Mouse (Mus musculus) cerebellum, postnatal 14 days (tissue): Measurements from ENCODE around the gene Echdc1.
A peak's percentile ranks its signal among the peaks of the same experiment; 100 is the strongest.
"Not testable (repeated sequence)": the region's sequence is repeated elsewhere in the genome, so short reads cannot be mapped to it uniquely, and the experiment has no call there.

Experiments
- DNase-seq, 2 experiments: peaks; one replicate each; pipeline ENCODE4 v3.0.0; 2021; ENCODE audit warnings: mixed read lengths in 2 of 2

The Echdc1 gene

DNA sequence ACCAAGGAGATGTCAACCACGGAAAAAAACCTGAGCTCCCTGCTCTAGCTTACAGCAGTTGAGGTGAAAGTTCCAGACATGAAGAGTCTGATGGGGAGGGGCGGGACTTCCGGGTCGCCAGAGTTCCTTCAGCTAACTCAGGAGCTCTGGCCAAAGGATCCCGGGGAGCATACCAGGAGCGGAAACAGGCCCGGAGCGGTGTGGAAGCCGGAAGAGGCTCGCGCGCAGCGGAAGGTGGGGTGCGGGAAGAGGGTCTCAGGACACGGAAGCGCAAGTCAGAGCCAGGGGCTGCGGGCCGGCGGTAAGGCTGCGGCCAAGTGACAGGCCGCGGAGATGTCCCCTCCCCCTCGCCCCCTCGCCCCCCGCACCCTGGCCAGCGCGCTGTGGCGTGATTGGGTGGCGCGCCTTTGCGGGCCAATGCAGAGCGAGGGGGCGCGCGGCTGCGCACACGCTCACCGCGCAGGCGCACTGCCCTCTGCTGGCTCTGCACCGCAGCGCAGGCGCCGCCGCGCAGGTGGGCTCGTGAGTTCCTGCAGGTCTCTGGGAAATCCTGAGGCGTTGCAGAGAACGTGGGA is at the start of gene Echdc1:
Gene Echdc1, plus strand, starts transcription at position 103 of the 575 bp plus-strand sequence.
- DNase-seq = peak; percentile 90 to 94

DNA sequence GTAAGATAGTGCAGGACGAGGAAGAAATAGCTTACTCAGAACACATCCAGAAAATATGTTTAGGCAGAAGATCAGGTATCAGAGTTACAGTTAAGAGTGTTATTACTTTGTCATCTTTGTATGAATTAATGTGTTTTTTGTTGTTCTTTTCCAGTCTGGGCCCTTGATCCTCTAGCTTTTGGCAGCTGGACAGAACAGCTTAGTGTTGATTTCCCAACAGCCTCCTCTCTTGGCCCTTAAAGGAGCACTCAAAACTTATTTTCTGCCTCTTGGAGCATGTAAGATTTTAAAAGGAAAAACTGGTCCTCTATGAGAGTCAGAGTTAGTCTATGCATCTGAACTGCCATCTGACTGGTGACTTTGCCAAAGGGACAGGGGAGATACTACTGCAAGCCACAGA is 31.2 kb upstream of the Echdc1 start:
- DNase-seq = no peak

DNA sequence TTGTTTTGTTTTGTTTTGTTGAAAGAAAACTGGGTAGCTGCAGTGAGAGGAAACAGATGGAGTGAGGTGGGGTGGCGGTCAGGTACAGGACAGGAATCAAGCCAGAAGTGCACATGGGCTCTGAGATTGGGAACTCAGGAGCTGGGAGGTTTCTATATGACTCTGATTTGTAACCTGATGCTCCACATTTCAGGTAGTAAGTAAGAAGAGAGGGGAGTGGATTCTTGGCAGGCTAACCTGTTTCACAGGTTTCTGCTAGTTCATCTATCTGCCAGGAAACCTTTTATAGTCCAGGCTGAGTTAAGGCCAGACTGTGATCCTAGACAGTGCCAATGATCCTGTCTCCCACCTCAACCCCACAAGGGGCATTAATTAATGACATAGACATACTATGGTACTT is 27.2 kb upstream of the Echdc1 start:
- no peak for DNase-seq

DNA sequence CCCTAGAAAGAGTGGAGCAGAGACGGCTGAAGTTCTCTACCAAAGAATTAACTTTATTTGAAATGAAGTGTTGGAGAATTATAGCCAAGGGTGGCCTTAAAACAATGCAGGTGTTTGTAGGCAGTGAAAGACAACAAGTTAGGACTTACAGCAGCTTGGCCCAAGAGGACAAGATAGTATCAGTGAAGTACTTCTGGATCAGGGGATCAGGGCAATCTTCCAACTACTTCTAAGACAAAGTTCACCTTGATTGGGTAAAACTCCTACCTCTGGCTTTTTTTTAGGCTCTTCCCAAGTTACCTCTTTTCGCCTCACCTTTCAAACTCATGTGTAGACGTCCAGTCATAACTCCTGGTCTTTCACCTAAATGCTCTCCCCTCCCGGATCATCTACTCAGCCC is 10.7 kb upstream of the Echdc1 start:
- DNase-seq = no peak

DNA sequence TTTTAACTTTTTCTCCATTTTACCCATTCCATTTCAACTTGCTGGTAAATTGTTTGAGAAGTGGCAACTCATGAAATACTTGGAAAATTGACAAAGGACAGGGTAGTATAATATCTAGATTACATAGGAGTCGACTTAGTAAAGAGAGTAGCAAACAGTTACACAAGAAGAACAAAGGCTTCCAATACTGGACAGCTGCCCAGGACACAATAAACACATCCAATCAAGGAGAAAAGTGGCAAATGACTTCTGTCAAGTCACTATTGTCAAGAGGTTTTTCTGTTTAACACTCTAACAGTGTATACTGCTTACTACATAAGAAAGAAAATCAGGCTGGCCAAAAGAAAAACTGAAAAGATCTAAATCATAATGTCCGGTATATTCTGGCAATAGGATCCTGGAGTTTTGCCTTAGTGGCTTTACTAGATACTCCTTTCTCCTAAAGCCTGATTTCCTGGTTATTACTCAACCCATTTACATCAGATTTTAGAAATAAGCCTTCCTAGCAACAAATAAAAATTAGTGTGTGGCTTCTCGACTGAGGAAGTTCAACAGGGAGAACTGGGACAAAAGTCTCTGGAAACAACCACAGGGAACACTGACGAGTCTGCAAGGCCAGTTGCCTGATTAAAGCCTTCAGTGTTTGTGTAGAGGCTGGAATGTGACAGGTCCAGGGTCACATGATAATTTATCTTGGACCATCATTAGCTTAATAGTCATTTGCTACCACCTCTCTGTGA is 1.3 kb upstream of the Echdc1 start:
- no peak for DNase-seq

DNA sequence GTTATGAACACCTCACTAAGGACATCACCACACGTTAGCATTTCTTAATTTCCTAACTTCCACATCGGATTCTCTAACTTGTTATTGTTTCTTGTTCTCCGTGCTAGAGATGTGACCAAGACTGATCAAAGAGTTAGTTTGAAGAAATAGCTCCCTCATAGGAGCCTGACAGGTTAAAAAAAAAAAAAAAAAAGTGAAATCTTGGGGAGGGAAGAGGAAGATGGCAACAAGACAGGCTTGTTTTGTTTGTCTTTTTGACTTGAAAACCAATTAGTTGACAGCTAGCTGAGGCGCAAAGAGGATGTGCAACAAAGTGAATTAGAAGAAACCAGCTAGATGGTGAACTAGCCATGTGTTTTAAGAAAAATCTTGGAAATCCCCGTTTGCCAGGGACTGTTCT is 939 bp downstream of the Echdc1 start:
- no peak for DNase-seq

DNA sequence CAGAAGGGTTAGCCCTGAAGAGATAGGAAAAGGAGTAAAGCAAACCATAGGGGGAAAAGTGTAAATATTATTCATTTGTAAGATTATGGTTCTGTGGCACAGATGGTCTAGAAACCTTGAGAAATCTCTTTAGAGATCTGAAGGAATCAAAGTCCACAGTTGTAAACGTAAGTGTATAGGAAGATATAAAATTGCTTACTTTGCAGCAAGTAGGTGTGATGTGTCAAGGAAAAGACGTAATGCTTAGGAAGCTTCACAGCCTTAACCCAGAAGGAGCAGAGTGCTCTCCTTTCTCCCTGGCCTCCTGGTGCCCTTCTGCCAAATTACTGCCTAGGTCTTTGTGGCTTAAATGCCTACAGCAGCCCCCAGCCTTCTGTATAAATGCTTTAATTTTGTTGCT is 11.9 kb downstream of the Echdc1 start:
- no peak for DNase-seq

DNA sequence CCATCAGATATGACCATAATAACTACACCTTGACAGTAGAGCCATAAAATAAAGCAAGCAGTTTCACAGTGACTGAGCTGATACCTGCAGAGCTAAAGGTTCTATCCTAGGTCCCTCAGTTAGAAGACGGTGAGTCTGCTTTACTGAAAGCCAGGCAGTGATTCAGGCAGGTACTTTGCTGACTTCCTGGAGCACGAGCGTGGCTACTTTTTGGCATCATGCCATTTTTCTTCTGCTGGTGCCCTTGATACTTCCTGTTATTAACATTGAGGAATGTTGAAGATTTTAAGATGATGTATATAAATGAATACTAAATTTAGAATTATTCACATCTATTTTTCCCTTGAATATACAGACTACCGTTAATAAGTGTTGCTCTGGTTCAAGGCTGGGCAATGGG is 20.9 kb downstream of the Echdc1 start:
- peak in 1 of 2 experiments; percentile 12 for DNase-seq

DNA sequence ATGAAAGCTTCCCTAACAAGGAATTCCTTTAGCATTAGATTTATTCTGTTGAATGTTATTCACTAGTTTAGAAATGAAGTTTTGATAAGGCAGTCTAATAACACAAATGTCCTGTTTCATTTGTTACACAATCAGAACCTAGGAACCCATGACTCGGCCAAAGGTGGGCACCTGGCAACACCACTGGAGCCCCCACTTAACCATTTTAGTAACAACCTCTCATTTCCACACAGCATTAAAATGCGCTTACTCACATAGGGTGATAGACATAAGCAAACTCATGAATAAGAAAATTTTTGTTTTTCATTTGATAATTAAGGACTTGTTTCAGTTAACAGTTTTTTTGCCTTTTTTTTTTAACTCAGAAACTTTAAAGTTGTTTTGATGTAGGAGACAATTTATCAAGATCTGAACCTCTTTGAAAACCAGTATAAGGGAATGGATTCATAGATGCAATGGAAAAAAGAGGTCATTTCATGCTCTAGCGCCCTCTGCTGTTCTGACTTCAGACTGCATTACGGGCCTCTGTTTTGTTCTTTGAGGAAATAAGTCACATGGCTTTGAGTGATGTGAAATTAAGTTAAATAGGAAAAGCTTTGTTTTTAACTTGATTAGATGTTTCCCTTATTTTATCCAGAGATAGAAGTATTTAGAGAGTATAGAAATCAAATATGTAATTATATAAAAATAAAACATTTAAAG is 25.5 kb downstream of the Echdc1 start:
- DNase-seq = peak; percentile 81 to 84

DNA sequence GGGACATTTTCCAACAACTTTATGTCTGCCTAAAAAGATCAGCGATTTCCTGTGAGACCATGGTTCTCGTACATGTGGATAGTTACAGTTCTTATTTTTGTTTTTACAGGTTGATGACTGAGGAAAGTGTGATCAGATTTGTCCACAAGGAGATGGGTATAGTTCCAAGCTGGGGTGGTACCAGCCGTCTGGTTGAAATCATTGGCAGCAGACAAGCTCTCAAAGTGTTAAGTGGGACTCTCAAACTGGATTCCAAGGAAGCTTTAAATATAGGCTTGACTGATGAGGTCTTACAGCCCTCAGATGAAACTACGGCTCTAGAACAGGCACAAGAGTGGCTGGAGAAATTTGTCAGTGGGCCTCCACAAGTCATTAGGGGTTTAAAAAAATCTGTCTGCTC is 31.3 kb downstream of the Echdc1 start:
- peak in 1 of 2 experiments; percentile 12 for DNase-seq

DNA sequence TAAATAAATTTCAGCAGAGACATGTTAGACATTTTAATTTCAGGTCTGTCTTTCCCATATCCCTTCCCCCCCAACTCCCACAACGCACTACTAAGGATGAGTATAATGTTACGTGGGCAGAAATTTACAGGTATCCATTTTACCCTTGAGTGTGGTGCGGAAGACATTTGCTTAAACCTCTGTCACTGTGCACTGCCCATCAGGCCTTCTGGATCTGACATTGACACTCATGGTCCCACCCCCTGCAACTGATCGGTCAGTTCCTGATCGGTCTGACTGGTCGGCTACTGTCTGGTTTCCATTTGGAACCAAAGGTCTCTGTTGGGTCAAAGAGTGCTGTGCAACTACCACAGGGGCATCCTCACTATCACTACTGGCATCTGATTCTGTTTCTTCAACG is 33.7 kb downstream of the Echdc1 start:
- DNase-seq = no peak

DNA sequence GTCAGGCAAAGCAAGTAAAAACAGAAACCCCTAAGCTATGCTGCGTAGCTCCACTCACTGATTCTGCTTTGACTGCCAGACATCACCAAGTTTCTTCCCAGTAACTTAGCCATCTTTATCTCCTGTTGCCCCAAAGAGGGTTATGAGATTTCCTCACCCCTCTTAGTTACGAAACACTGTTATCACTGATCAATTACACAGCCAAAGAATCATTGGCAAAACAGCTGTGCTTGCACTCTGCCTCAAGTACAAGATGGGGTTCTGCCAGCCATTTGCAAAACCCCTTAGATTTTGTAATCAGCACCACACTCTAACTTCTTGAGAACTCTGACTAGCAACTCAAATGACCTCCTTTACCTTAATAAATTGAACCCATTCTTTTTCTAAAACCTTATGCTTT is 38.5 kb downstream of the Echdc1 start:
- no peak for DNase-seq

DNA sequence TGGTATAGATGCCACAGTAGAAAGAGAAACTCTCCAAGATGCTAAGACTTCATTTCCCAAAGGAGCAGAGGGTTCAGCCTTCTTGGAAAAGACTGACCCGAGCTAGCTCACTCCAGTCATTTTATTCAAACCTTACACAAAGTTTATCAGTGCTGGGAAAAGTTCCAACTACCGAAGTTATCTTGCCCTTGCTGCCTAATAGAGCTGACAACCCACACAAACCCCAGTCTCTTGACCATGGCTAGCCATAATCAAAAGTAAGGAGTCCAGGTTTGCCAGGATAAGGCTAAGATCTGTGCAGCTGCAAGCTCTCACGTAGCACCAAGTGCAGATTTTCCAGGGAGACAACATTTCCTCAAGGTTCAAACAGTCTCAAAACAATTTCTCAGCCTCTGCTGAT is 39.6 kb downstream of the Echdc1 start:
- DNase-seq = no peak

DNA sequence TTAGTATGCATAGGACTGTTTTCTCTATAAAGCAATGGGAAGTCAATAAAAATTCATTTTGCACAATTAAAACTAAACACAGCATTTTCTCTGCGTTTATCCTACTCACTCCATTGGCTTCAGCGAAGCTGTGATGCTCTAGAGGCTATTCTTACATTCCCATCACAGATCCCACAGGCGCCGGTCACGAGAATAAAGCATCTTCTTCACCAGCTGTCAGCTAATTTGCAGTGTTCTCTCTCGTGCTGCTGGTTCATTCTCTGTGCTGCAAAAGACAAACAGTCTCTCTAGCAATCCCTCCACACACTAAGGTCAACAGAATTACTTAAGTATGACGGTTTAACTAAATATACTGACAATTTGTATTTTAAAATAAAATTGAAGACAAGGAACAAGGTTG is 41.2 kb downstream of the Echdc1 start:
- peak; percentile 49 to 52 for DNase-seq

DNA sequence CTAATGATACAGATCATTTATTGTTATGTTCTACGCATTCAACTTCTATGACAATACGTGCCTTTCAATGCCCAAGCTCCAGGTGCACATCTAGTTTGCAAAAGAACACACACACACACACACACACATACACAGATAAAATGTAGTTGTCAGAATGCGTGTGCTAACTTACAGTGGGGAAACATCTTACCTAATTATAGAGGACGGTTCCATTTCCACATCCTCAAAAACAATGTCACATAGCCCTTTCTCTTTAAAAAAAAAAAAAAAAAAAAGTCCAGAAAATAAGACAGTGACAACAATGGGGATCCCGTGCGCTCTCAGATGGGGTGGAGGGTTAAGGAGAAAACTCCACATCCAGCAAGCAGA is 48.1 kb downstream of the Echdc1 start:
- DNase-seq = peak in 1 of 2 experiments; percentile 22

DNA sequence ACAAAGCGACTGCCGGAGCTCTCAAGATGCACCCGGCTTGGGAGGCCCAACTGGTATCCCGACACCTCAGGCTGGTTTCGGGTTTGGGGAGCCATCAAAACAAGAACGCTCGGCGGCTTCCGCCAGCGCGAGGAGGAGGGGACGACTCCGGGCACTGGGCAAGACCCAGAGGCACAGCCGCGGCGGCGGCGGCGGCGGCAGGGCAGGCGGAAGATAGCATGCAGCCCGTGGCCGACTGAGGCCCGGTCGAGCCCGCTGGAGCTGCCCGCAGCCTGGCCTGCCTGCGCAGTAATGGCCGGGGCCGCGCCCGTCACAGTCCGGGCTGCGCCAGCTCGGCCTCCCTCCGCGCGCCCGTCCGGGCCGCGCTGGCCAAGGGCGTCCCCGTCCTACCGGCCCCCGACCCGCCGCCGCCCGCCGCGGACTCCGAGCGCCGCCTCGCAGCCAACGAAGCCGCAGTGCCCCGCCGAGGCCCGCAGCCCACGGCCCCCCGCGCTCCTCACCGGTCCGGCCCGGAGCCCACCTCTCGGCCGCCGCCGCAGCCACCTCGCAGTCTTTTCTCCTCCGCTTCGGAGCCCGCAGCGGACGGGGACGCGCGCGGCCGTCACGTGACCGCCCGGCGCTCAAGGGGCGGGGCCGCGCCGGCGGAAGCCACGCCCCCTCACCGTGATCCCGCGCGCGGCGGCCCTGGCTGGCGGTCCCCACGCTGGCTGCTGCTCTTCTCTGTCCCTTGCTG is 48.7 kb downstream of the Echdc1 start:
- peak; percentile 93 to 97 for DNase-seq

DNA sequence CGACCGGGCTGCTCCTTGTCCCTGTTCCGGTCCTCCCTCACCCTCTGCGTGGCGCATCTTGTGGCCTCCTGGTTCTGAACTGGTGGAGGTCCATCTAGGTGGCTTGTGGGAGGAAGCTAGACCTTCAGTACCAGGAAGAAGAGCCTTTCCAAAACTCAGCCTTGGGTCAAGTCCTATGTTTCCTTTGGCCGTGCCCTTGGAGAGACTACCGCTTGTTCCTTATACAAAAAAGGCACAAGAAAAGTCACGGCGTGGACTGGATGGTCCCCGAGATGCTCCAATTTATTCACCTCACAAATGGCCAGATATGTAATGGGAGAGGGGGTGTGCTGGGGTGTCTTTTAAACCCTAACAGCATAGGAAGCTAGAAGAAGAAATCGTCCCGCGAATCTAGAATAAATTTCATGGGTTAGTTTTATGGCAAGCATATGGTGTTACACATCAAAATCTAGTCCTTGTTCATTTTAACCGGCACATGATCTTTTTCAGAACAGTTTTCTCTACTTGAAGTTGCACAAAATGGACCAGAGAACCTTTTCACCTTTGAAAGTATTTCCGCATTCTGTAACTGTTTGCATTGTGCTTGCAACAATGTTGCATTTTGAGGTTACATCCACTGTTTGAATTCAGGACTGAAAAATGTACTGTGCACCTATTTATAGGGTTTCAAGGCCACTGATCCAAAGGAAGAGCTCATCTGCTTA is 49.4 kb downstream of the Echdc1 start, which contains the start of gene Rnf146:
Gene Rnf146, minus strand, starts transcription at position 246 of the 704 bp plus-strand sequence.
- no peak for DNase-seq

DNA sequence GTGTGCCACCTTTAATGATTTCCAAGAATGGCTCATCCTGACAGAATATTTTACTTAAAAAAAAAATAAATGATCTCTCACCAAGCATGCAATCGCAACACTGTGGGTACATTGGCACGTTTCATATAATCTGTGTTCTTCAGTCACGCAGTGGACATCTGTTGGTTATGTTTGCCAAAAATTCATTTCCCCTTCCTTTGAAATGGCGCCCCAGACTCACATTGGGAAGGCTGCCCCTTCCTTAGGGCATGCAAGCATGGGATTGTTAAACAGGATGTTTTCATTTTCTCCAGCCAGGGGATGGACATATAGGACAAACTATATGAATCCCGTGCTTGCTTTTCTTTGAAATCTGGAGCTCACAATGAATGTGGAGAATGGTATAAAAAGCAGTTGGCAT is 61.1 kb downstream of the Echdc1 start:
- DNase-seq = peak; percentile 26 to 56

DNA sequence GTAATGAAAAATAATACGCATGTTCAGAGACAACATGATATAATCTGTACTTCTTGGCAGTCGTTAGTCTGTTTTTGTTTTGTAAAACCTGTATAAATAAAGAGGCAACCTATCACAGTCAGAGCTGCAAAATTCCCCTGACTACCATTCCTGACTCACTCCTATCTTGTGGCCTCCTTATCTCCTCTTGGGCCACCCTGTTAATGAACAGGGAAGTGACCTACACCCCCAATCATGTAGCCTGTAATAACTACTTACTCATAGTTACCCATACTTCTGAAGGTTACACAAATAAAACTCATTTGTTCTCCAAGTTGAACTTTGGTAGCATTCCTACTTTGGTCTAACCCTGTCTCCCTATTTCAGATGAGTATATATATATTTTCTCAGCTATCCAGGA is 68.6 kb downstream of the Echdc1 start:
- DNase-seq = no peak

DNA sequence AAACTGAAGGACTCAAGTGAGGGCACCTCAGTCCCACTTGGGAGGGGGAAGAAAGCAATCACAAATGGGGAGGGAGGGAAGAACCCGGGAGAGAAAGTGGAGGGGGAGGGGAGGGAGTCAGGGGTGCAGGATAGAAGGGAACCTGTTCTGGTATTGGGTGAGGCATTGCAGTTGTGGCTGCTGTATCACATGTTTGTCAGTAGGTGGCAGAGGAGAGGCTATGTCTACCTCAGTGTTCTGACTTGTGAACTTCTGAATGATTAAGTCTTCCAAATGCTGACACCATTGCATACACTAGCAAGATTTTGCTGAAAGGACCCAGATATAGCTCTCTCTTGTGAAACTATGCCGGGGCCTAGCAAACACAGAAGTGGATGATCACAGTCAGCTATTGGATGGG is 81.9 kb downstream of the Echdc1 start:
- DNase-seq = not testable (repeated sequence)
